Mouse (Mus musculus) v-Abl transformed pro-B cells (cell line): ENCODE measurements around the gene Cd209b.

ENCODE experiments used
- in situ Hi-C, 2 experiments: fragments of 400-800 bp; cut with MboI; formaldehyde crosslinking; loops; one replicate each; pipeline ENCODE4 v1.15.1; 2025; ENCODE audit not compliant: unreplicated experiment in 2 of 2

The Cd209b gene

GRCm38 (mm10) chr8:3926744-3927143 lies at the start of gene Cd209b:
Cd209b (minus strand) TSS chr8:3926844.
- in situ Hi-C loops: no loop called here

GRCm38 (mm10) chr8:3956037-3956436 lies 29.4 kb upstream of the Cd209b start:
- in situ Hi-C loops: loop anchor here (5.0 to 25.0 kb wide), 4 partner anchors 231 to 489 kb away; partner anchors contain the start of genes C330021F23Rik (in 2 of the 2), Clec4g (in 1 of the 2) and Pex11g (in 1 of the 2)

GRCm38 (mm10) chr8:3954646-3955045 lies 28.0 kb upstream of the Cd209b start, which contains the start of gene Cd209c:
Cd209c (minus strand) TSS chr8:3954746.
- in situ Hi-C loops: loop anchor here (5.0 to 25.0 kb wide), 4 partner anchors 230 to 487 kb away; partner anchors contain the start of genes C330021F23Rik (in 2 of the 2), Clec4g (in 1 of the 2) and Pex11g (in 1 of the 2)

- in situ Hi-C loops: no loop called here
These were observed 13.4 kb upstream of the Cd209b start for GRCm38 (mm10) chr8:3940023-3940422.

GRCm38 (mm10) chr8:3878455-3878854 lies 48.2 kb downstream of the Cd209b start, which contains the start of gene Cd209d:
Cd209d (minus strand) TSS chr8:3878555.
- in situ Hi-C loops: no loop called here

GRCm38 (mm10) chr8:3876121-3876520 lies 50.5 kb downstream of the Cd209b start:
- in situ Hi-C loops: no loop called here
